Mouse (Mus musculus) mouse trophoblast stem cell (cell line): ENCODE measurements around the gene Acap1.

Source experiments
- in situ Hi-C, 2 experiments: fragments of 300-500 bp; cut with MseI, MboI; formaldehyde crosslinking; loops; 2 replicates in 1 of 2; 3 replicates in 1 of 2; pipeline ENCODE4 v1.15.1; 2025

The Acap1 gene

GRCm38 (mm10) chr11:69904311-69904710 lies 9.0 kb upstream of the Acap1 start:
- in situ Hi-C loops = no loop called here

GRCm38 (mm10) chr11:69902972-69903371 lies 7.6 kb upstream of the Acap1 start:
- in situ Hi-C loops = no loop called here

GRCm38 (mm10) chr11:69901993-69902392 lies 6.7 kb upstream of the Acap1 start:
- in situ Hi-C loops = no loop called here

GRCm38 (mm10) chr11:69901406-69901846 lies 6.1 kb upstream of the Acap1 start:
- in situ Hi-C loops = no loop called here

GRCm38 (mm10) chr11:69900471-69901405 lies 5.4 kb upstream of the Acap1 start, which contains the start of the genes 2810408A11Rik and Neurl4:
2810408A11Rik (minus strand) TSS chr11:69900987.
Neurl4 (plus strand) TSS chr11:69901072.
- in situ Hi-C loops = no loop called here

GRCm38 (mm10) chr11:69899870-69900269 lies 4.5 kb upstream of the Acap1 start:
- in situ Hi-C loops = no loop called here

GRCm38 (mm10) chr11:69894671-69895070 lies 668 bp downstream of the Acap1 start:
- in situ Hi-C loops = no loop called here

- in situ Hi-C loops = no loop called here
Measured at GRCm38 (mm10) chr11:69891482-69891881, 3.9 kb downstream of the Acap1 start.

- in situ Hi-C loops = no loop called here
Measured at GRCm38 (mm10) chr11:69886907-69887635, 8.3 kb downstream of the Acap1 start.

- in situ Hi-C loops = no loop called here
Measured at GRCm38 (mm10) chr11:69884663-69885062, 10.7 kb downstream of the Acap1 start.

GRCm38 (mm10) chr11:69884240-69884639 lies 11.1 kb downstream of the Acap1 start:
- in situ Hi-C loops = no loop called here

- in situ Hi-C loops = no loop called here
Measured at GRCm38 (mm10) chr11:69883527-69884151, 11.7 kb downstream of the Acap1 start.

- in situ Hi-C loops = no loop called here
Measured at GRCm38 (mm10) chr11:69883066-69883465, 12.3 kb downstream of the Acap1 start.

GRCm38 (mm10) chr11:69881787-69882670 lies 13.3 kb downstream of the Acap1 start:
- in situ Hi-C loops = no loop called here

GRCm38 (mm10) chr11:69880853-69881603 lies 14.3 kb downstream of the Acap1 start, which contains the start of gene Kctd11:
Kctd11 (minus strand) TSS chr11:69881406.
- in situ Hi-C loops = no loop called here

GRCm38 (mm10) chr11:69880506-69880852 lies 14.9 kb downstream of the Acap1 start:
- in situ Hi-C loops = no loop called here

GRCm38 (mm10) chr11:69879711-69880110 lies 15.6 kb downstream of the Acap1 start:
- in situ Hi-C loops = loop anchor here (5.0 kb wide), 1 partner anchor 72 kb away; the partner anchor contains the start of gene Tmem102 (in 2 of the 2)

GRCm38 (mm10) chr11:69878952-69879351 lies 16.4 kb downstream of the Acap1 start:
- in situ Hi-C loops = loop anchor here (5.0 kb wide), 1 partner anchor 72 kb away; the partner anchor contains the start of gene Tmem102 (in 2 of the 2)

GRCm38 (mm10) chr11:69878399-69878798 lies 16.9 kb downstream of the Acap1 start:
- in situ Hi-C loops = loop anchor here (5.0 kb wide), 1 partner anchor 71 kb away; the partner anchor contains the start of gene Tmem102 (in 2 of the 2)

GRCm38 (mm10) chr11:69877878-69878277 lies 17.5 kb downstream of the Acap1 start, which contains the start of gene Tmem95:
Tmem95 (minus strand) TSS chr11:69878018.
- in situ Hi-C loops = loop anchor here (5.0 kb wide), 1 partner anchor 71 kb away; the partner anchor contains the start of gene Tmem102 (in 2 of the 2)
